Mouse (Mus musculus) limb, embryonic 10.5 days (tissue): ENCODE data around the gene Taf7l. TPM values are rescaled to one million over a fixed set of nuclear protein-coding genes. Genes with fewer than 3 reads are reported as not detected.

ENCODE experiments used
- DNase-seq: peaks from one replicate; pipeline ENCODE4 v3.0.0-alpha.2; 2017; ENCODE audit warnings: low spot score
- H3K27ac ChIP-seq: fragments of 300-500 bp; sonication (generic); 2 replicates; pipeline ENCODE4 v1.5.1; 2016; ENCODE audit warnings: mild to moderate bottlenecking
- H3K27me3 ChIP-seq: fragments of 300-500 bp; sonication (generic); 2 replicates; pipeline ENCODE4 v1.6.1; 2016; ENCODE audit warnings: low read depth, mild to moderate bottlenecking; ENCODE audit not compliant: poor library complexity, severe bottlenecking
- H3K36me3 ChIP-seq: fragments of 300-500 bp; sonication (generic); 2 replicates; pipeline ENCODE4 v1.6.1; 2016; ENCODE audit warnings: mild to moderate bottlenecking, moderate library complexity
- H3K4me1 ChIP-seq: fragments of 300-500 bp; sonication (generic); 2 replicates; pipeline ENCODE4 v1.6.1; 2016
- H3K4me3 ChIP-seq: fragments of 300-500 bp; sonication (generic); 2 replicates; pipeline ENCODE4 v1.5.1; 2016; ENCODE audit warnings: mild to moderate bottlenecking, moderate library complexity
- H3K9me3 ChIP-seq: fragments of 300-500 bp; sonication (generic); replicated peaks from 2 replicates; pipeline ENCODE4 v1.6.1; 2016; ENCODE audit warnings: mild to moderate bottlenecking
- WGBS: fragments of 180-500 bp; shearing (Covaris S2); methylation state at CpG from one replicate; pipeline ENCODE4 v1.1.7; 2016; 5-methylcytosine and 5-hydroxymethylcytosine counted together
- polyA plus RNA-seq: library from polyadenylated mRNA; unstranded; fragments of >200 nt; fragmentation: Nextera tagmentation; extraction: Ambion mirVana; gene quantifications from 2 replicates; pipeline ENCODE4 v1.2.1, GENCODE M21; 2016

The Taf7l gene
- polyA plus RNA-seq, 1 experiment from 2014 or later = 0.13 TPM

DNA sequence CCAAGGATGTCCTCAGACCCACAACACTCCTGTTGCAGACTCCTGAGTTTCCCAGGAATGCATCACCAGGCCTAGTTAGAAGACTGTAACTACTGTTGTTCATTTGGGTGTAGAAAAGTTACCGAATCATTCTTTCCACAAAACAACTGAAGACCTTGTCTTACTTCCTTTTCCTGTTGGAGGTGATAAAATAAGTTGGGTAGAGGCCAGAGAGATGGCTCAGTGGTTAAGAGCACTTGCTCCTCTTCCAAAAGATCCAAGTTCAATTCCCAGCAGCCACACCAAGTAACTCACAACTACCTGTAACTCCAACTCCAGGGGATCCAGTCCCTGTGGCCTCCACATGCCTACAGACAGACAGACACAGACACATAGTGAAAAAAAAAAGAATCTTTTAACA lies 64.2 kb downstream of the Taf7l start:
- Histone ChIP-seq H3K4me3 (no peak overlapping the region), H3K9me3 (no peaks in the 10 kb centered on the region), H3K27ac (no peak overlapping the region), H3K36me3 (no peaks in the 10 kb centered on the region), H3K27me3 (peaks cover 23% of the 10 kb centered on the region; the same call in 1 of the 2 replicates), H3K4me1 (no peaks in the 10 kb centered on the region)
- 85% methylated on average over 1 of the region's 1 CpGs for WGBS
- DNase-seq = no peak

Other genes with a start within 250 kb of the Taf7l start
- 7.5 and 9.8 TPM in 2 replicates for gene Trmt2b, start 199.5 kb downstream of the Taf7l start, polyA plus RNA-seq
- 1.8 and 3.3 TPM in 2 replicates for gene Tmem35a, start 181.3 kb downstream of the Taf7l start, polyA plus RNA-seq
- 32.4 and 35.5 TPM in 2 replicates for gene Cenpi, start 168.4 kb downstream of the Taf7l start, polyA plus RNA-seq
- 0.78 and 0.95 TPM in 2 replicates for gene Drp2, start 71.9 kb downstream of the Taf7l start, polyA plus RNA-seq
- 90.7 and 117 TPM in 2 replicates for gene Timm8a1, start 65.4 kb upstream of the Taf7l start, polyA plus RNA-seq
- gene Btk, start 107.1 kb upstream of the Taf7l start, polyA plus RNA-seq = 0.50 and 0.70 TPM in 2 replicates
- 332 and 430 TPM in 2 replicates for gene Rpl36a, start 109.2 kb upstream of the Taf7l start, polyA plus RNA-seq
- 6.8 and 7.4 TPM in 2 replicates for gene Gla, start 124.6 kb upstream of the Taf7l start, polyA plus RNA-seq
- gene Hnrnph2, start 124.7 kb upstream of the Taf7l start, polyA plus RNA-seq = 196 and 211 TPM in 2 replicates
- gene Armcx4, start 210.0 kb upstream of the Taf7l start, polyA plus RNA-seq = 5.5 and 6.3 TPM in 2 replicates
- 30.7 and 44.3 TPM in 2 replicates for gene Armcx1, start 241.5 kb upstream of the Taf7l start, polyA plus RNA-seq